Mouse (Mus musculus) CD4-positive, CD25-positive, alpha-beta regulatory T cell, adult 4 months (primary cell): ENCODE data around the gene Vps51. TPM values are rescaled to one million over a fixed set of nuclear protein-coding genes. Genes with fewer than 3 reads are reported as not detected.

ENCODE experiments used
- ATAC-seq: one replicate; pipeline ENCODE4 v1.8.0; 2017
- polyA plus RNA-seq, 2 experiments: library from polyadenylated mRNA; unstranded; fragments of 100-300 nt; shearing (Covaris generic); gene quantifications; one replicate each; pipeline ENCODE4 v1.2.1; 2017

The Vps51 gene
- polyA plus RNA-seq, result 10 to 100 TPM; 27.9 to 39.0 TPM

GRCm38 (mm10) chr19:6076564-6077393 lies at the start of gene Vps51:
Gene Vps51 (minus strand): TSS chr19:6077231.
- peak; percentile 99 for ATAC-seq

DNA sequence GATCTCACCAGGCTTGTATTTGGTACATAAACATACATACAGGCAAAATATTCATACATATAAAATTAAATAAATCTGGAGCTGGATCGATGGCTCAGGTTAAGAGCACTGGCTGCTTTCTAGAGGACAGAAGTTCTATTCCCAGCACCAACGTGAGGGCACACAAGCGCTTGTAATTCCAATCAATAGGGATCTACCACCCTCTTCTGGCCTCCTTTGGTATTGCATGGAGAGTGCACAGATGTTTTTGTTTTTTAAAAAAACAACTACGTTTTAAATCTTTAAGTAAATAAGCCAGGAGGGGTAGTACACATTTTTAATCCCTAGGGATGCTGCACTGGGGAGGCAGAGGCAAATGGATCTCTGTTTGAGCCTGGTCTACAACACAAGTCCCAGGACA lies 49.3 kb upstream of the Vps51 start:
- ATAC-seq, result no peak

- no peak for ATAC-seq
These were observed 47.9 kb upstream of the Vps51 start for GRCm38 (mm10) chr19:6124898-6125297.

DNA sequence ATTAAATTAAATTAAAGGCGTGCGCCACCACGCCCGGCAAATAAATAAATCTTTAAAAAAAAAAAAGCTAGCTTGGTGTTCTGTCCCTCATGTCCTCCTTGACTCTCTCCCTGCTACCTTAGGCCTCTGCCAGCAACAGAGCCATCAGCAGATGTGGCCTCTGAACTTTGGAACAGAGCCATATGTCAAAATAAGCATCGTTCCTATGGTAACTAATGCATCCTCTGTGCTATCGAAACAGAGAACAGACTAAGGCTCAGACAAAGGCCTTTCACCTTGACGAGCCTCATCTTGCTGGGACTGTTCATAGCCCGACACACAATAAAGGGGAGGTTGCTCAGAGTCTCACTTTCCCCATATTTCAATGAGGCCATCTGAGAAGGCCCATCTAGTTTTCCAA lies 46.3 kb upstream of the Vps51 start:
- no peak for ATAC-seq

- no peak for ATAC-seq
These were observed 44.7 kb upstream of the Vps51 start for GRCm38 (mm10) chr19:6121761-6122160.

- peak; percentile 35 for ATAC-seq
These were observed 41.7 kb upstream of the Vps51 start for GRCm38 (mm10) chr19:6118677-6119185.

- ATAC-seq, result peak; percentile 98
These were observed 41.1 kb upstream of the Vps51 start, which contains the start of gene Sac3d1 for GRCm38 (mm10) chr19:6117986-6118676. Gene Sac3d1 (minus strand): TSS chr19:6118650.

GRCm38 (mm10) chr19:6117346-6117985 lies 40.4 kb upstream of the Vps51 start:
- ATAC-seq, result no peak

DNA sequence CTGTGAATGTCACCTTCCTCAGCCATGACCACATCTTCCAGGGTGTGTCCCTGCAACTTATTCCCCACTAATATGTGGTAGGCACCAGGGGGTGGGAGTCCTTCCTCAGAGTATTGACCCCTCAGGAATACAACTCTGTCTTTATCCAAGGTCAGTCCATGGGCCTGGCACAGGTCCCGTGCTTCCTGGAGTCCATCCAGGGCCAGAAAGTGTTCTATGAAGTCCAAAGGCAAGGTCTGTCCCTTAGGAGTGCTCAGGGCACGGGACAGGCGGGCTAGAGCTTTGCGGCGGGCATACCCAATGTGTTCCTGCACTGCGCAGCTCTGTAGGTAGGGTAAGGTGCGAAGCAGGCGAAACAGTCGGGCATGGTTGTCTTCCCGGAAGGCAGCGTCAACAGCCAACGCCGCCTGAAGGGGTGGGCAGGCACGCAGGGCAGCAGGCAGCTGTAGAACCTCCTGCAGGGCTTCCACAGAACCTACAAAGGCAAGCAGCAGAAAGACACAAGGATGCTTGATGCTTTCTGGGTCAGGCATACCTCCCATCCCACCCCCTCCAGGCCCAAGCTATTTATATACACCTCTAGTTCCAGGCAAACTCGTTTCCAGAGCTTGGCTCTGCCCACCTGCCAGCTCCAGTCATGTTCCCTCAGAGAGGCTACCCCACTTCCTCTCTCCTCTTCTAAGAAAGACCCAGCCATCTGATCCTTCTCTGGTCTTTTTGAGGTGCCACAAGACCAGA lies 39.3 kb upstream of the Vps51 start:
- no peak for ATAC-seq

DNA sequence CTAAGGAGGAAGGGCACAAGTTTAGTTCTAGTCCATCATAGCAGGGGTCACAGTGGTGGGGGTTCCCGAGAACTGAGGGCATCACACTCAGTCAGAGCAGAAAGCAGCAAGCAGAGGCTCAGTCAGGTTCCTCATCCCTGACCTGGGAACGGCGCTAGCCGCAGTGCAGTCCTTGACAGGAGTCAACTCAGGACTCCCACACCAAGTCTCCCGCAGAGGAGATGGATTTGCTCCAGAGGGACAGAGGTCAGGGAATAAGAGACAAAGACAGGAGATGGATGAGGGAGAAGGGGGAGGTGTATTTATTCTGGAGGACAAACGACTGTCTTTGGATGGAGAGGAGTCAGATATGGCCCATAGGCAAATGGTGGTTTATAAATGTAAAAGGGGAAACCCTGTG lies 36.1 kb upstream of the Vps51 start:
- ATAC-seq, result no peak

DNA sequence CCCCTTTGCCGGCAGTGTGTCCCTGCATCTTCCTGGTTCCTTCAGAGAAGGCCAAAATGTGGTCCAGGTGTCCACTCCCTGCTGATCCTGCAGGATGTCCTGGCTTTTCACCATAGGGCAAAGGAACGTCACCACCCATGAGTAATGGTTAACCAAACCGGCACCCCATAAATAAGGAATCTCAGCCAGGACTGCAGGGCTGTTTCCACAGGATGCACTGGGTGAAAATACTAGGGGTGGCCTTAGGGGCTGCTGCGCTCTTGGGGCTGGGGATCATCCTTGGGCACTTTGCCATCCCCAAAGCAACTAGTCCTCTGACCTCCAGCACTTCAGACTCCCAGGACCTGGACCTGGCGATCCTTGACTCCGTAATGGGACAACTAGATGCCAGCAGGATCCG lies 28.6 kb upstream of the Vps51 start, which contains the start of gene Naaladl1:
Gene Naaladl1, plus strand, starts transcription at position 197 of the 400 bp plus-strand sequence.
- ATAC-seq, result no peak

GRCm38 (mm10) chr19:6104476-6104875 lies 27.4 kb upstream of the Vps51 start:
- ATAC-seq, result no peak

DNA sequence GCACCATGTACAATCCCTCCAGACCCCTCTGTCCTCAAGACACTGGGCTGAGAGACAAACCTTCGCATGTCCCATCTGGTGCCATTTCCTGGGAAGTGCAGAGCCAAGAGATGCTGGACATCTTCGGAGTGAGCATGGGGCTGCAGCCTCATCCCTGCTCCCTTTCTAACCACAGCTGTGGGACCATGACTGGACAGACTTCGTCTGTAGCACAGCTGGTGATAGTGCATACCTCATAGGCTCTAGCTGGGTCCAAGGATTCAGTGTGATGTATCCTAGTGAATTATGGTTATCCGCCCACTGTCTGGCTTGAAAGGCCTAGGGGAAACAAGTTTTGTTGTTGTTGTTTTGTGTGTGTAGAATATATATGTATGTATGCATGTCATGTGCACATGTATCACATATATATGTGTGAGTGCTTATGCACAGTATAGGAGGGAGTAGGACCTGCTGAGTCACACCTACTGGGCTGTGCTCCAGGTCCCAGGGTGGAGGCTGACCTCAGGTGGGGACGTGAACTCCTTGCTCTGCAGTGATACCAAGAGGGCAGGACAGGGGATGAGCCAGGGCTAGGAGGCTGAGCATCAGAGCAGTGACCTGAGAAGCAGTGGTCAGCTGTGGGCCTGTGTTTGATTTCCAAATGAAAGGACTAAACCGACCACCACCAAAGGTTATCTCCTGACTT lies 25.3 kb upstream of the Vps51 start:
- ATAC-seq, result no peak

GRCm38 (mm10) chr19:6101186-6101585 lies 24.2 kb upstream of the Vps51 start:
- no peak for ATAC-seq

DNA sequence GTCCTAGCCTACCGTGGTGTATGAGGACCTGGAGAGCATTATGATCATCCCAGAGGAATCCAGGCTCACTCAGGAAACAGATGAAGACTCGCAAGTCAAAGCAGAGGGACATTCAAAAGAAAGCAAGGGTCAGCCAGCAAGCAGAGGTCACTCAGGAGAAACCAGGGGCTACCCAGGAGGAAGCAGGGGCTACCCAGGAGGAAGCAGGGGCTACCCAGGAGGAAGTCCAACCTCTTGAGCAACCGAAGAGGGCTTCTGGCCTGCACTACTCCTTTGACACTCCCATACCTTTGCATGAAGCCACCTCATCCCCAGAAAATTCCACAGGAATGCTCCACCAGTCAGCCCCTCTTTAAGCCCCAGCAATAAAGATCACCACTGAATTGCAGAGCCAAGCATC lies 20.8 kb upstream of the Vps51 start:
- ATAC-seq, result no peak

GRCm38 (mm10) chr19:6094119-6094518 lies 17.1 kb upstream of the Vps51 start, which contains the start of gene AC131692.1:
Gene AC131692.1 (plus strand): TSS chr19:6094419.
- ATAC-seq, result no peak

GRCm38 (mm10) chr19:6088841-6089240 lies 11.8 kb upstream of the Vps51 start:
- no peak for ATAC-seq

GRCm38 (mm10) chr19:6085417-6085879 lies 8.4 kb upstream of the Vps51 start:
- peak; percentile 78 for ATAC-seq

- peak; percentile 94 for ATAC-seq
These were observed 7.6 kb upstream of the Vps51 start, which contains the start of the genes Zfpl1 and Cdca5 for GRCm38 (mm10) chr19:6084478-6085248. Gene Zfpl1 (minus strand): TSS chr19:6084956. Gene Cdca5 (plus strand): TSS chr19:6084983.

DNA sequence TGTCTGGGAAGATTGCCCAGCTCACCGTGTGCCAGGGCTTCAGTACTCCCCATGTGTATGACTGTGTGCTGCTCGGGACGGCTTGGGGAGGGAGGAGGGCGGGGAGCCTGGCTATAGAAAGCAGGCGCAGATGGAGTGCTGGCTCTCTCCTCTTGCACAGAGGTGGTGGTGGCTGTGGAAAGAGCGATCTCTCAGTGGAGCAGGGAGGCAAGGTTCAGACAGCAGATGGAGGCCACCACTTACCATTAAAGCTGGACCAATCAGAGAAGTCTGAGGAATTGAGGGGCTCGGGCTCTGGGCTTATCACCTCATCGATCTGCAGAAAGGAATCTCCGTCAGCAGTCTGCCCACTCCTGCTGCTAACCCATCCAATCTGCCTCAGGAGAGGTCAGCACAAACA lies 5.1 kb upstream of the Vps51 start, which contains the start of gene Gm28374:
Gene Gm28374, minus strand, starts transcription at position 101 of the 400 bp plus-strand sequence.
- ATAC-seq, result no peak
